Mouse (Mus musculus): Measurements from ENCODE around the gene Taf1a. TPM values are rescaled to one million over a fixed set of nuclear protein-coding genes. Genes with fewer than 3 reads are reported as not detected.
"Not testable (repeated sequence)": the region's sequence is repeated elsewhere in the genome, so short reads cannot be mapped to it uniquely, and the experiment has no call there.

Taf1a gene
- total and polyA plus RNA-seq, 2 experiments from 2014 or later = 0.11 to 8.5 TPM

GRCm38 (mm10) chr1:183381816-183382215, 7.0 kb upstream of the Taf1a start:
- no peaks in the 10 kb centered on the region for H3K36me3 ChIP-seq (replicated peaks; ENCODE audit: control insufficient read depth, insufficient read depth, low read length)
- ATAC-seq (ENCODE audit: insufficient read depth, low read depth) (no peak), DNase-seq (ENCODE audit: low spot score) (no peak)
- H3K4me2 ChIP-seq (ENCODE audit: low read depth, low read length) = no peak overlapping the region
- H3K4me3 ChIP-seq (ENCODE audit: low read depth, low read length) = no peak overlapping the region
- no peak for TF ChIP-seq EP300 (IDR thresholded peaks at IDR 0.05; ENCODE audit: low read depth)
- no peak for TF ChIP-seq CTCF (IDR thresholded peaks at IDR 0.05; ENCODE audit: low read depth)
- H3K4me1 ChIP-seq (ENCODE audit: control insufficient read depth, insufficient read depth) = no peaks in the 10 kb centered on the region
- 59% methylated on average over 5 of the region's 5 CpGs for WGBS
- H3K9ac ChIP-seq (replicated peaks; ENCODE audit: low read depth, low read length) = no peak overlapping the region
- H3K27ac ChIP-seq (ENCODE audit: low read depth) = no peak overlapping the region
- no peaks in the 10 kb centered on the region for H3K9me3 ChIP-seq (replicated peaks; ENCODE audit: control insufficient read depth, low read length)
- peaks cover 12% of the 10 kb centered on the region; the same call in 1 of the 2 replicates for H3K27me3 ChIP-seq (ENCODE audit: control insufficient read depth, insufficient read depth, low read length)

- no peaks in the 10 kb centered on the region for H3K36me3 ChIP-seq (replicated peaks; ENCODE audit: control insufficient read depth, insufficient read depth, low read length)
- H3K27ac ChIP-seq (ENCODE audit: low read depth) = no peak overlapping the region
- TF ChIP-seq EP300 (IDR thresholded peaks at IDR 0.05; ENCODE audit: low read depth) = no peak
- no peak for TF ChIP-seq CTCF (IDR thresholded peaks at IDR 0.05; ENCODE audit: low read depth)
- no peak overlapping the region for H3K4me2 ChIP-seq (ENCODE audit: low read depth, low read length)
- H3K27me3 ChIP-seq (ENCODE audit: control insufficient read depth, insufficient read depth, low read length) = peaks cover 12% of the 10 kb centered on the region; the same call in 1 of the 2 replicates
- H3K9me3 ChIP-seq (replicated peaks; ENCODE audit: control insufficient read depth, low read length) = no peaks in the 10 kb centered on the region
- no peak overlapping the region for H3K4me3 ChIP-seq (ENCODE audit: low read depth, low read length)
- ATAC-seq (ENCODE audit: insufficient read depth, low read depth) = no peak
- no peak for DNase-seq (ENCODE audit: low spot score)
- H3K9ac ChIP-seq (replicated peaks; ENCODE audit: low read depth, low read length) = no peak overlapping the region
- 66% methylated on average over 2 of the region's 2 CpGs for WGBS
- H3K4me1 ChIP-seq (ENCODE audit: control insufficient read depth, insufficient read depth) = no peaks in the 10 kb centered on the region
Measured at GRCm38 (mm10) chr1:183382621-183383020, 6.2 kb upstream of the Taf1a start.

GRCm38 (mm10) chr1:183387421-183387820, 1.4 kb upstream of the Taf1a start:
- not testable (repeated sequence) for H3K9me3 ChIP-seq (replicated peaks; ENCODE audit: control insufficient read depth, low read length); H3K4me3 ChIP-seq (ENCODE audit: low read depth, low read length); DNase-seq (ENCODE audit: low spot score); H3K9ac ChIP-seq (replicated peaks; ENCODE audit: low read depth, low read length); ATAC-seq (ENCODE audit: insufficient read depth, low read depth); H3K36me3 ChIP-seq (replicated peaks; ENCODE audit: control insufficient read depth, insufficient read depth, low read length); H3K4me1 ChIP-seq (ENCODE audit: control insufficient read depth, insufficient read depth); H3K27ac ChIP-seq (ENCODE audit: low read depth); H3K4me2 ChIP-seq (ENCODE audit: low read depth, low read length)
- peaks cover 12% of the 10 kb centered on the region; the same call in 1 of the 2 replicates for H3K27me3 ChIP-seq (ENCODE audit: control insufficient read depth, insufficient read depth, low read length)
- 88% methylated on average over 2 of the region's 3 CpGs for WGBS

GRCm38 (mm10) chr1:183403396-183403795, 14.6 kb downstream of the Taf1a start:
- Histone ChIP-seq H3K9ac (replicated peaks; ENCODE audit: low read depth, low read length) (no peak overlapping the region), H3K27ac (ENCODE audit: low read depth) (no peak overlapping the region), H3K4me3 (ENCODE audit: low read depth, low read length) (no peak overlapping the region), H3K4me2 (ENCODE audit: low read depth, low read length) (no peak overlapping the region), H3K4me1 (ENCODE audit: control insufficient read depth, insufficient read depth) (no peaks in the 10 kb centered on the region), H3K9me3 (replicated peaks; ENCODE audit: control insufficient read depth, low read length) (no peaks in the 10 kb centered on the region), H3K36me3 (replicated peaks; ENCODE audit: control insufficient read depth, insufficient read depth, low read length) (peaks cover 62% of the 10 kb centered on the region), H3K27me3 (ENCODE audit: control insufficient read depth, insufficient read depth, low read length) (no peaks in the 10 kb centered on the region)
- TF ChIP-seq CTCF (IDR thresholded peaks at IDR 0.05; ENCODE audit: low read depth) (no peak), EP300 (IDR thresholded peaks at IDR 0.05; ENCODE audit: low read depth) (no peak)
- DNase-seq (ENCODE audit: low spot score) (no peak), ATAC-seq (ENCODE audit: insufficient read depth, low read depth) (no peak)
- WGBS = 96% methylated on average over 3 of the region's 3 CpGs

- no peak for ATAC-seq (ENCODE audit: insufficient read depth, low read depth)
- H3K9ac ChIP-seq (replicated peaks; ENCODE audit: low read depth, low read length) = no peak overlapping the region
- no peaks in the 10 kb centered on the region for H3K4me1 ChIP-seq (ENCODE audit: control insufficient read depth, insufficient read depth)
- no peak overlapping the region for H3K27ac ChIP-seq (ENCODE audit: low read depth)
- no peak for DNase-seq (ENCODE audit: low spot score)
- TF ChIP-seq CTCF (IDR thresholded peaks at IDR 0.05; ENCODE audit: low read depth) (no peak), EP300 (IDR thresholded peaks at IDR 0.05; ENCODE audit: low read depth) (no peak)
- peaks cover 27% of the 10 kb centered on the region for H3K36me3 ChIP-seq (replicated peaks; ENCODE audit: control insufficient read depth, insufficient read depth, low read length)
- no peak overlapping the region for H3K4me2 ChIP-seq (ENCODE audit: low read depth, low read length)
- WGBS = 82% methylated on average over 15 of the region's 15 CpGs
- no peaks in the 10 kb centered on the region; the same call in 1 of the 2 replicates for H3K9me3 ChIP-seq (replicated peaks; ENCODE audit: control insufficient read depth, low read length)
- no peak overlapping the region for H3K4me3 ChIP-seq (ENCODE audit: low read depth, low read length)
- H3K27me3 ChIP-seq (ENCODE audit: control insufficient read depth, insufficient read depth, low read length) = no peaks in the 10 kb centered on the region
Measured at GRCm38 (mm10) chr1:183414081-183414727, 25.4 kb downstream of the Taf1a start.

- no peak within 1 kb of the TSS for H3K4me2 ChIP-seq (ENCODE audit: low read depth, low read length)
- no peaks in the 10 kb centered on the region for H3K4me1 ChIP-seq (ENCODE audit: control insufficient read depth, insufficient read depth)
- DNase-seq (ENCODE audit: low spot score) (no peak), ATAC-seq (ENCODE audit: insufficient read depth, low read depth) (no peak)
- no peak for TF ChIP-seq EP300 (IDR thresholded peaks at IDR 0.05; ENCODE audit: low read depth)
- no peak for TF ChIP-seq CTCF (IDR thresholded peaks at IDR 0.05; ENCODE audit: low read depth)
- no peak within 1 kb of the TSS for H3K9ac ChIP-seq (replicated peaks; ENCODE audit: low read depth, low read length)
- H3K4me3 ChIP-seq (ENCODE audit: low read depth, low read length) = no peak within 1 kb of the TSS
- H3K27me3 ChIP-seq (ENCODE audit: control insufficient read depth, insufficient read depth, low read length) = no peaks in the 10 kb centered on the region
- H3K9me3 ChIP-seq (replicated peaks; ENCODE audit: control insufficient read depth, low read length) = no peaks in the 10 kb centered on the region; the same call in 1 of the 2 replicates
- no peaks in the 10 kb centered on the region for H3K36me3 ChIP-seq (replicated peaks; ENCODE audit: control insufficient read depth, insufficient read depth, low read length)
- no peak within 1 kb of the TSS for H3K27ac ChIP-seq (ENCODE audit: low read depth)
- WGBS = 62% methylated on average over 12 of the region's 12 CpGs
Measured at GRCm38 (mm10) chr1:183417873-183418272, 29.1 kb downstream of the Taf1a start, which contains the start of gene Hhipl2. Gene Hhipl2 (plus strand): TSS chr1:183418215.

Data from heart, postnatal 0 days (tissue).